Mouse (Mus musculus) megakaryocyte, embryonic 14.5 days (primary cell): Measurements from ENCODE around the gene Dlx5. TPM values are rescaled to one million over a fixed set of nuclear protein-coding genes. Genes with fewer than 3 reads are reported as not detected.

Source experiments
- H3K27me3 ChIP-seq: replicated peaks from 2 replicates; pipeline ENCODE3; 2012; ENCODE audit warnings: inconsistent platforms
- H3K36me3 ChIP-seq: replicated peaks from 2 replicates; pipeline ENCODE3; 2012; ENCODE audit warnings: low read length, inconsistent platforms, mixed read lengths
- H3K4me1 ChIP-seq: 2 replicates; pipeline ENCODE4 v1.6.1; 2012; ENCODE audit warnings: inconsistent platforms
- H3K4me3 ChIP-seq: replicated peaks from 2 replicates; pipeline ENCODE3; 2012; ENCODE audit warnings: moderate library complexity, mild to moderate bottlenecking, inconsistent platforms
- H3K9me3 ChIP-seq: 2 replicates; pipeline ENCODE4 v1.6.1; 2012; ENCODE audit warnings: inconsistent platforms
- FLI1 ChIP-seq: IDR thresholded peaks from 2 replicates; pipeline ENCODE4 v1.6.1; 2012; ENCODE audit warnings: low read length, inconsistent platforms, mixed read lengths
- GATA1 ChIP-seq: IDR thresholded peaks from 3 replicates; pipeline ENCODE4 v1.6.1; 2012; ENCODE audit warnings: mixed read lengths, low read length, inconsistent platforms, borderline replicate concordance
- polyA plus RNA-seq: library from polyadenylated mRNA; stranded (reverse); fragments of >175 nt; gene quantifications from 2 replicates; pipeline ENCODE4 v1.2.3, GENCODE M21; 2012; ENCODE audit warnings: low replicate concordance; ENCODE audit not compliant: insufficient read depth

The Dlx5 gene
- not detected in 2 replicates for polyA plus RNA-seq

DNA sequence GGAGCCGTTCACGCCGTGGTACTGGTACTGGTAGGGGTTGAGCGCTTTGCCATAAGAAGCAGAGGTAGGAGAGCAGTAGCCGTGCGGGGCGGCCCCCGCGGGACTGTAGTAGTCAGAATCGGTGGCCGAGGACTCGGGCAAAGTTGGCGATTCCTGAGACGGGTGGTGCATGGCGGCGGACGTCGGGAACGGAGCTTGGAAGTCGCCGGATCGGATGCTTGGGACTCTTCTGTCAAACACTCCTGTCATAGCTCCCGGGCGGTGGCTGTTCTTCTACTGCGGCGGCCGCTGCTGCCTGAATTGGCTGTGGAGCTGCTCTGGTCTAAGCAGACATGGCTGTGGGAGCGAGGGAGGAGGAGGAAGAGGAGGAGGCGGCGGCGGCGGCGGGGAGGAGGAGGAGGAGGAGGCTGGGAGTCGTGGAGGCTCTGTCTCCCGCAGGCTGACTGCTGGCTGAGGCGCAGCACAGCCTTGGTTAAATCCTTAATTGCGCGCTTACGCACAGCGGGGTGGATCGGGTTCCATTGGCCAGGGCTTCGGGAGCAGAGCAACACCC, at the start of gene Dlx5:
Gene Dlx5 (minus strand): TSS at position 448 of the 553 bp plus-strand sequence.
- H3K36me3 ChIP-seq, result no peaks in the 10 kb centered on the region
- no peak for TF ChIP-seq FLI1
- TF ChIP-seq GATA1, result no peak
- no peaks in the 10 kb centered on the region; the same call in 1 of the 2 replicates for H3K9me3 ChIP-seq
- peak within 1 kb of the TSS; percentile 64 for H3K4me3 ChIP-seq
- peaks cover 27% of the 10 kb centered on the region for H3K4me1 ChIP-seq
- H3K27me3 ChIP-seq, result peaks cover 85% of the 10 kb centered on the region

DNA sequence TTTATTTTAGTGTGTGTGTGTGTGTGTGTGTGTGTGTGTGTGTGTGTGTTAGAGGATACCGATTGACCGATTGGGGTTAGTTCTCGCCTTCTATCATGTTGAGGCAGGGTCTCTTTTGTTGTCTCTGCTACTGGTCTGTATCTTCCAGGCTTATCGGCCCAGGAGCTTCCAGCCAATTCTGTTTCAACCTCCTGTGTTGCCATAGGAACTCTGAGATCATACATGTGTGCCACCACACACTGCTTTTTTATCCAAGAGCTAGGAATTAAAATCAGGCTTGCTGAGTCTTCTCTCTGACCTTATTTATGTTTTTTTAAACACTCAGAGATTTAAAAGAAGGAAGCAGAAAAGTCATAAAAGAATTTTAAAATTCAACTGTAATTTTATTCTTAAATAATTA, 49.6 kb upstream of the Dlx5 start:
- H3K4me3 ChIP-seq, result no peak overlapping the region
- TF ChIP-seq FLI1, result no peak
- TF ChIP-seq GATA1, result no peak
- no peaks in the 10 kb centered on the region for H3K36me3 ChIP-seq
- H3K9me3 ChIP-seq, result no peaks in the 10 kb centered on the region
- H3K27me3 ChIP-seq, result no peaks in the 10 kb centered on the region
- H3K4me1 ChIP-seq, result no peaks in the 10 kb centered on the region

- no peaks in the 10 kb centered on the region for H3K4me1 ChIP-seq
- TF ChIP-seq GATA1 (no peak), FLI1 (no peak)
- no peaks in the 10 kb centered on the region for H3K27me3 ChIP-seq
- H3K9me3 ChIP-seq, result no peaks in the 10 kb centered on the region
- H3K36me3 ChIP-seq, result no peaks in the 10 kb centered on the region
- H3K4me3 ChIP-seq, result no peak overlapping the region
Measured at GRCm38 (mm10) chr6:6930831-6931230, 48.9 kb upstream of the Dlx5 start.

DNA sequence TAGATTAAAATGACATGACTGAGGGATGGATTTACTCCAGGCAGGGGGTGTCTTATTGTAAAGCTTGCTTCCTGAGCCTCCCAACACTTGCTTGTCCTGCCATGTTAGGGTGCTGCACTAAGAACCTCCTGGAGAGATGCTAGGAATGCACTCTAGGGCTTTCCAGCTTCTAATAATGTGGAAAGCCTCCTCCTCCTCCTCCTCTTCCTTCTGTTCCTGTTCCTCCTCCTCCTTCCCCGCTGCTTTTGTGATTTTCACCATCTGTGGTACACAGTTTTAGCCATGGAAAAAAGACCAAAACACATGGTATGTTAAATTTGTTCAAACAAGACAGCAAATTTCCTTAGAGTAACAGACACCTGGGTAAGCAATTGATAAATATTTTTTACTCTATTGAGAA, 43.4 kb upstream of the Dlx5 start:
- H3K4me1 ChIP-seq, result no peaks in the 10 kb centered on the region
- TF ChIP-seq FLI1 (no peak), GATA1 (no peak)
- H3K9me3 ChIP-seq, result no peaks in the 10 kb centered on the region
- no peak overlapping the region for H3K4me3 ChIP-seq
- H3K27me3 ChIP-seq, result peaks cover 1% of the 10 kb centered on the region
- H3K36me3 ChIP-seq, result no peaks in the 10 kb centered on the region

DNA sequence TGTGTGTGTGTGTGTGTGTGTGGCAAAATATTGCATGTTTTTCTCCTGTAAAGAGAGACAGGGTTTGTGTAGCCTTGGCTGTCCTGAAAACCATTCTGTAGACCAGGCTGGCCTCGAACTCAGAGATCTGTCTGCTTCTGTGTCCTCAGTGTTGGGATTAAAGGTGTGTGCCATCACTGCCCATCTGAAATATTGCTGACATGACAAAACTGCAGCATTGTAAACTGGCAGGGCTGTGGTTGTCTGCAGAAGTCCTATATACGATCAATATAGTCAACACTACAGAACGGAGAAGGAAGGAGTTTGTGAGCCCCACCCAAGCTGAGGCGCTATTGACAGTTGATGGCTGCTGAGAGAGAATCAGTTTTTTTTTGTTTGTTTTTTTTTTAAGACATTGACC, 35.4 kb upstream of the Dlx5 start:
- H3K9me3 ChIP-seq, result no peaks in the 10 kb centered on the region
- no peaks in the 10 kb centered on the region; the same call in 1 of the 2 replicates for H3K4me1 ChIP-seq
- H3K4me3 ChIP-seq, result no peak overlapping the region
- peaks cover 2% of the 10 kb centered on the region for H3K27me3 ChIP-seq
- no peak for TF ChIP-seq GATA1
- TF ChIP-seq FLI1, result no peak
- H3K36me3 ChIP-seq, result no peaks in the 10 kb centered on the region

DNA sequence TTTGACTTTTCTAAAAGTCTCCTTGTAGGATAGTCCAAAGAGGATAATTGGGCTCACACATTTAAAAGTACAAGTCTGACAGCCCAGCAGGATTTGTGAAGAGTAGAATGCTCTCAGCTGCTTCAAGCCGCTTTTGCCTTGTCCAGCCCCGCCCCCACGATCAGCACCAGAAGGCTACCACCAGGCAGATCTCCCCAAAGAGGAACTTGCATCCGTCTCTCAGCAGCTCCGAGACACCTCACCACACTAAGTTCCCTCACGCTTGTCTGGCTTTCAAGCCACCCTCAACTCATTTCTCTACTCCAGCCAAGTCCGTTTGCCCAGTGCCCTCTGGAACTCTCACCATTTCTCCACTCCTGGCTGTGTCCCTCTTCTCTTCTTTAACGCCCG, 33.6 kb upstream of the Dlx5 start:
- no peak overlapping the region for H3K4me3 ChIP-seq
- no peaks in the 10 kb centered on the region for H3K36me3 ChIP-seq
- H3K9me3 ChIP-seq, result no peaks in the 10 kb centered on the region
- peaks cover 2% of the 10 kb centered on the region for H3K27me3 ChIP-seq
- no peaks in the 10 kb centered on the region; the same call in 1 of the 2 replicates for H3K4me1 ChIP-seq
- TF ChIP-seq GATA1 (no peak), FLI1 (no peak)

DNA sequence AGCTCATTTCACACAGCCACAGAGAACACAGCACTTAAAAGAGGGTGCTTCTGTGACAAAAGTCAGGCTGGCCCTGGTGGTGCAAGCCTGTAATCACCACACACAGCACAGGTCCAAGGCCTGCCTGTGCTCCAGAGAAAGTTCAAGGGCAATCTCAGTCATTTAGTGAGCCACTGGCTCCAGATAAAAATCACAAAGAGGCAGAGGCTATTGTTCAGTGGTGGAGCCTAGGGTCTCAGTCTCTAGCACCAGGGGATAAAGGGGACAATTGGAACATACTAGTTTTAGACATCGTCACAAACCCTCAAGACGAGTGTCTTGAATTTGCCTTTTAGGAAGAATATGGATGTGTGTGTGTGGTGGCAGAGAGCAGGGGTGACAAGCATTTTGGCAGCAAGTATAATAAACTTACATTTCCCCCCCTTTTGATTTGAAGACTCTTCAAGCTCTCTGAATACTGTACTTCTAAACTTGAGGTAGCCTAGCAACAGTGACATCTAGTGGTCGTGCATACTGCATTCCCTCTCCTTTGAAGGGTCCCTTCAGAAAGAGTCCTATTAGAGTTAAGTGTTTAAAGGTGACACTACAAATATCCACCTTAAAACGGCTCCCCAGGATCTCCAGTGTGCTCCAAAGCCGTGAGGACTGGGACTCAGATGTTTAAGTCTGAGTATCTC, 33.1 kb upstream of the Dlx5 start:
- no peaks in the 10 kb centered on the region for H3K9me3 ChIP-seq

GRCm38 (mm10) chr6:6914304-6914703, 32.4 kb upstream of the Dlx5 start:
- Histone ChIP-seq H3K4me3 (no peak overlapping the region), H3K4me1 (no peaks in the 10 kb centered on the region; the same call in 1 of the 2 replicates), H3K27me3 (peaks cover 2% of the 10 kb centered on the region), H3K9me3 (no peaks in the 10 kb centered on the region), H3K36me3 (no peaks in the 10 kb centered on the region)
- no peak for TF ChIP-seq FLI1
- TF ChIP-seq GATA1, result no peak

More for the DNA sequence above, 33.1 kb upstream of the Dlx5 start:
- Histone ChIP-seq H3K4me1 (no peaks in the 10 kb centered on the region; the same call in 1 of the 2 replicates), H3K27me3 (peaks cover 2% of the 10 kb centered on the region), H3K36me3 (no peaks in the 10 kb centered on the region), H3K4me3 (no peak overlapping the region)
- no peak for TF ChIP-seq GATA1
- TF ChIP-seq FLI1, result no peak

GRCm38 (mm10) chr6:6909586-6909985, 27.7 kb upstream of the Dlx5 start:
- no peak overlapping the region for H3K4me3 ChIP-seq
- no peak for TF ChIP-seq GATA1
- no peak for TF ChIP-seq FLI1
- H3K9me3 ChIP-seq, result no peaks in the 10 kb centered on the region; the same call in 1 of the 2 replicates
- no peaks in the 10 kb centered on the region for H3K36me3 ChIP-seq
- H3K4me1 ChIP-seq, result no peaks in the 10 kb centered on the region
- no peaks in the 10 kb centered on the region for H3K27me3 ChIP-seq

- no peaks in the 10 kb centered on the region for H3K36me3 ChIP-seq
- H3K4me1 ChIP-seq, result peaks cover 2% of the 10 kb centered on the region; the same call in 1 of the 2 replicates
- H3K4me3 ChIP-seq, result no peak overlapping the region
- no peaks in the 10 kb centered on the region for H3K9me3 ChIP-seq
- peaks cover 9% of the 10 kb centered on the region for H3K27me3 ChIP-seq
- no peak for TF ChIP-seq GATA1
- TF ChIP-seq FLI1, result no peak
Measured at GRCm38 (mm10) chr6:6890047-6890446, 8.2 kb upstream of the Dlx5 start.

DNA sequence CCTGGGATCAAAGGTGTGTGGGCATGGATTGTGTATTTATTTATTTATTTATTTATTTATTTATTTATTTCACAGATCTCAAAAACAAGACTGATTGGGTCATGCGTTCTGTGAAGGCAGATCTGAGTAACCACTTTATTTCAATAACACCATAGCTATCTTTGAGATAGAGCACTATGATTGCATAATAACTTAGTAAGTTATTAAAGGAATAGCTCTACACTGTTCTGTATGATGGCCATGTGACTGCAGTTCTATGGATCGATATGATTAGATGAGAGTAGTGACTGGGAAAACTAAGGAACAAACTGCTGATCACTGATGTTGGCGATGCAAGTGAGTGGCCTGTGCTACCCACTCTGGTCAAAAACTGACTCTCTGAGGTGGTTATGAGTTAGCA, 4.3 kb upstream of the Dlx5 start:
- Histone ChIP-seq H3K4me3 (no peak overlapping the region), H3K4me1 (peaks cover 14% of the 10 kb centered on the region), H3K27me3 (peaks cover 44% of the 10 kb centered on the region), H3K36me3 (no peaks in the 10 kb centered on the region), H3K9me3 (no peaks in the 10 kb centered on the region)
- TF ChIP-seq FLI1 (no peak), GATA1 (no peak)
